Mouse (Mus musculus): ENCODE measurements at regions not wholly inside any gene's neighbourhood (a gene's known extent, or its start where the extent isn't known, plus 50 kb on each side); places are given as distances from the start of the nearest gene placed in this dataset.

GRCm38 (mm10) chr19:56169998-56170274 lies 117.0 kb upstream of the Habp2 start:
- DNase-seq (ENCODE audit: extremely low read depth, insufficient read length, low spot score): no peak

GRCm38 (mm10) chr19:56172454-56172853 lies 114.5 kb upstream of the Habp2 start:
- no peak for DNase-seq (ENCODE audit: extremely low read depth, insufficient read length, low spot score)

- peak; percentile 43 for DNase-seq (ENCODE audit: extremely low read depth, insufficient read length, low spot score)
These were observed 110.9 kb upstream of the Habp2 start for GRCm38 (mm10) chr19:56176059-56176458.

GRCm38 (mm10) chr19:56177231-56177745 lies 109.6 kb upstream of the Habp2 start:
- no peak for DNase-seq (ENCODE audit: extremely low read depth, insufficient read length, low spot score)

GRCm38 (mm10) chr19:56185756-56186155 lies 101.2 kb upstream of the Habp2 start:
- no peak for DNase-seq (ENCODE audit: extremely low read depth, insufficient read length, low spot score)

- no peak for DNase-seq (ENCODE audit: extremely low read depth, insufficient read length, low spot score)
These were observed 97.8 kb upstream of the Habp2 start for GRCm38 (mm10) chr19:56189185-56189584.

- no peak for DNase-seq (ENCODE audit: extremely low read depth, insufficient read length, low spot score)
These were observed 96.7 kb upstream of the Habp2 start for GRCm38 (mm10) chr19:56190222-56190621.

- DNase-seq (ENCODE audit: extremely low read depth, insufficient read length, low spot score): no peak
These were observed 88.3 kb upstream of the Habp2 start for GRCm38 (mm10) chr19:56198474-56199236.

GRCm38 (mm10) chr19:56199401-56200150 lies 87.4 kb upstream of the Habp2 start:
- no peak for DNase-seq (ENCODE audit: extremely low read depth, insufficient read length, low spot score)

GRCm38 (mm10) chr19:56201007-56201682 lies 85.8 kb upstream of the Habp2 start:
- DNase-seq (ENCODE audit: extremely low read depth, insufficient read length, low spot score): no peak

- peak; percentile 24 for DNase-seq (ENCODE audit: extremely low read depth, insufficient read length, low spot score)
These were observed 85.0 kb upstream of the Habp2 start for GRCm38 (mm10) chr19:56201738-56202480.

- DNase-seq (ENCODE audit: extremely low read depth, insufficient read length, low spot score): peak; percentile 18
These were observed 84.3 kb upstream of the Habp2 start for GRCm38 (mm10) chr19:56202481-56203130.

- DNase-seq (ENCODE audit: extremely low read depth, insufficient read length, low spot score): no peak
These were observed 68.4 kb upstream of the Habp2 start for GRCm38 (mm10) chr19:56218536-56218935.

GRCm38 (mm10) chr19:56220724-56221407 lies 66.1 kb upstream of the Habp2 start:
- no peak for DNase-seq (ENCODE audit: extremely low read depth, insufficient read length, low spot score)

GRCm38 (mm10) chr19:56222496-56222895 lies 64.4 kb upstream of the Habp2 start:
- DNase-seq (ENCODE audit: extremely low read depth, insufficient read length, low spot score): no peak

GRCm38 (mm10) chr19:56225039-56225438 lies 61.9 kb upstream of the Habp2 start:
- DNase-seq (ENCODE audit: extremely low read depth, insufficient read length, low spot score): no peak

- no peak for DNase-seq (ENCODE audit: extremely low read depth, insufficient read length, low spot score)
These were observed 61.4 kb upstream of the Habp2 start for GRCm38 (mm10) chr19:56225518-56225917.

GRCm38 (mm10) chr19:56228586-56228985 lies 58.4 kb upstream of the Habp2 start:
- no peak for DNase-seq (ENCODE audit: extremely low read depth, insufficient read length, low spot score)

- no peak for DNase-seq (ENCODE audit: extremely low read depth, insufficient read length, low spot score)
These were observed 55.5 kb upstream of the Habp2 start for GRCm38 (mm10) chr19:56231430-56231829.

GRCm38 (mm10) chr19:56231849-56232248 lies 55.1 kb upstream of the Habp2 start:
- no peak for DNase-seq (ENCODE audit: extremely low read depth, insufficient read length, low spot score)

All from 3134 (cell line).